Mouse (Mus musculus) cerebellum, adult 2 months (tissue): ENCODE results near the gene Parp8. TPM values are rescaled to one million over a fixed set of nuclear protein-coding genes. Genes with fewer than 3 reads are reported as not detected.

Experiments used
- DNase-seq, 2 experiments: peaks; one replicate each; pipeline ENCODE4 v3.0.0; 2021
- H3K27ac ChIP-seq: fragments of 200-500 bp; 2 replicates; pipeline ENCODE4 v1.5.1; 2012; ENCODE audit warnings: low read length, control low read depth, inconsistent platforms; ENCODE audit not compliant: insufficient read depth
- H3K27me3 ChIP-seq: fragments of 200-500 bp; 2 replicates; pipeline ENCODE4 v1.6.1; 2012; ENCODE audit warnings: inconsistent platforms, mild to moderate bottlenecking, low read length, moderate library complexity; ENCODE audit not compliant: control insufficient read depth, insufficient read depth
- H3K4me1 ChIP-seq: fragments of 200-500 bp; 2 replicates; pipeline ENCODE4 v1.6.1; 2011; ENCODE audit warnings: low read length; ENCODE audit not compliant: control insufficient read depth, insufficient read depth
- H3K4me3 ChIP-seq: fragments of 200-500 bp; replicated peaks from 2 replicates; pipeline ENCODE3; 2011; ENCODE audit warnings: mild to moderate bottlenecking, low read depth, low read length, control low read depth; ENCODE audit not compliant: insufficient read depth
- CTCF ChIP-seq: fragments of 200-500 bp; IDR thresholded peaks from 2 replicates; pipeline ENCODE4 v1.5.1; 2011; ENCODE audit warnings: low read depth, mild to moderate bottlenecking, control low read depth, low read length, moderate library complexity, borderline replicate concordance; ENCODE audit not compliant: insufficient read depth
- POLR2A ChIP-seq: fragments of 200-500 bp; IDR thresholded peaks from 2 replicates; pipeline ENCODE4 v1.6.1; 2011; ENCODE audit warnings: low read length, control low read depth, borderline replicate concordance; ENCODE audit not compliant: insufficient read depth
- WGBS: fragments of 180-500 bp; shearing (Covaris S2); methylation state at CpG from one replicate; pipeline ENCODE4 v1.1.7; 2018; 5-methylcytosine and 5-hydroxymethylcytosine counted together
- polyA plus RNA-seq: library from polyadenylated mRNA; depleted of rRNA; stranded (reverse); fragments of >200 nt; gene quantifications from 2 replicates; pipeline ENCODE4 v1.2.3, GENCODE M21; 2012

Gene Parp8
- polyA plus RNA-seq, 1 experiment, result 25.7 TPM

- WGBS, result 31% methylated on average over 6 of the region's 6 CpGs
- no peak for DNase-seq
- TF ChIP-seq CTCF (no peak), POLR2A (no peak)
- Histone ChIP-seq H3K4me3 (no peak overlapping the region), H3K4me1 (no peaks in the 10 kb centered on the region), H3K27ac (no peak overlapping the region), H3K27me3 (no peaks in the 10 kb centered on the region; the same call in 1 of the 2 replicates)
These were observed 107.9 kb downstream of the Parp8 start for GRCm38 (mm10) chr13:116917387-116917930.

- 88% methylated on average over 3 of the region's 3 CpGs for WGBS
- Histone ChIP-seq H3K27me3 (no peaks in the 10 kb centered on the region), H3K4me3 (no peak overlapping the region), H3K4me1 (no peaks in the 10 kb centered on the region), H3K27ac (no peak overlapping the region)
- no peak for TF ChIP-seq CTCF
- no peak for TF ChIP-seq POLR2A
- no peak for DNase-seq
These were observed 117.1 kb downstream of the Parp8 start for GRCm38 (mm10) chr13:116908284-116908683.

GRCm38 (mm10) chr13:116903394-116903793 is 121.9 kb downstream of the Parp8 start:
- H3K4me1 ChIP-seq, result no peaks in the 10 kb centered on the region
- no peak for TF ChIP-seq POLR2A
- TF ChIP-seq CTCF, result no peak
- 65% methylated on average over 5 of the region's 5 CpGs for WGBS
- no peak for DNase-seq
- no peaks in the 10 kb centered on the region for H3K27me3 ChIP-seq
- H3K27ac ChIP-seq, result no peak overlapping the region
- no peak overlapping the region for H3K4me3 ChIP-seq

- Histone ChIP-seq H3K4me3 (no peak overlapping the region), H3K27me3 (no peaks in the 10 kb centered on the region), H3K27ac (no peak overlapping the region), H3K4me1 (no peaks in the 10 kb centered on the region)
- no peak for DNase-seq
- TF ChIP-seq CTCF (no peak), POLR2A (no peak)
- WGBS, result 76% methylated on average over 5 of the region's 5 CpGs
These were observed 126.9 kb downstream of the Parp8 start for GRCm38 (mm10) chr13:116898395-116898794.

- no peak for DNase-seq
- H3K4me1 ChIP-seq, result no peaks in the 10 kb centered on the region
- no peak overlapping the region for H3K4me3 ChIP-seq
- no peak for TF ChIP-seq POLR2A
- TF ChIP-seq CTCF, result no peak
- H3K27me3 ChIP-seq, result no peaks in the 10 kb centered on the region
- 98% methylated on average over 1 of the region's 1 CpGs for WGBS
- H3K27ac ChIP-seq, result no peak overlapping the region
These were observed 127.6 kb downstream of the Parp8 start for GRCm38 (mm10) chr13:116897711-116898110.

- no peak for DNase-seq
- Histone ChIP-seq H3K27ac (no peak overlapping the region), H3K4me3 (no peak overlapping the region), H3K4me1 (no peaks in the 10 kb centered on the region), H3K27me3 (no peaks in the 10 kb centered on the region)
- WGBS, result 91% methylated on average over 9 of the region's 9 CpGs
- no peak for TF ChIP-seq CTCF
- TF ChIP-seq POLR2A, result no peak
These were observed 140.9 kb downstream of the Parp8 start for GRCm38 (mm10) chr13:116884422-116884942.

GRCm38 (mm10) chr13:116882226-116882625 is 143.1 kb downstream of the Parp8 start:
- 70% methylated on average over 7 of the region's 7 CpGs for whole genome bisulfite sequencing
- Histone ChIP-seq H3K4me1 (no peaks in the 10 kb centered on the region), H3K4me3 (no peak overlapping the region), H3K27ac (no peak overlapping the region), H3K27me3 (no peaks in the 10 kb centered on the region)
- TF ChIP-seq POLR2A (no peak), CTCF (no peak)
- no peak for DNase-seq

GRCm38 (mm10) chr13:116879580-116880192 is 145.7 kb downstream of the Parp8 start:
- H3K27me3 ChIP-seq, result no peaks in the 10 kb centered on the region
- no peak overlapping the region for H3K27ac ChIP-seq
- WGBS, result 83% methylated on average over 10 of the region's 10 CpGs
- no peak for TF ChIP-seq POLR2A
- TF ChIP-seq CTCF, result no peak
- no peaks in the 10 kb centered on the region for H3K4me1 ChIP-seq
- DNase-seq, result no peak
- no peak overlapping the region for H3K4me3 ChIP-seq

- TF ChIP-seq CTCF, result no peak
- TF ChIP-seq POLR2A, result no peak
- 41% methylated on average over 1 of the region's 1 CpGs for WGBS
- no peak for DNase-seq
These were observed 155.1 kb downstream of the Parp8 start for GRCm38 (mm10) chr13:116870221-116870620.

More at GRCm38 (mm10) chr13:116870221-116870620, 155.1 kb downstream of the Parp8 start:
- Histone ChIP-seq H3K27me3 (no peaks in the 10 kb centered on the region), H3K4me1 (no peaks in the 10 kb centered on the region), H3K27ac (no peak overlapping the region), H3K4me3 (no peak overlapping the region)
